Mouse (Mus musculus) kidney, embryonic 14.5 days (tissue): ENCODE data around the gene Pou5f1. TPM values are rescaled to one million over a fixed set of nuclear protein-coding genes. Genes with fewer than 3 reads are reported as not detected.
A peak's percentile ranks its signal among the peaks of the same experiment; 100 is the strongest.
"Not testable (repeated sequence)": the region's sequence is repeated elsewhere in the genome, so short reads cannot be mapped to it uniquely, and the experiment has no call there.

ENCODE experiments used
- ATAC-seq: fragments of 200-750 bp; cut with Nextera tagmentation; 2 replicates; pipeline ENCODE4 v1.8.0; 2017; ENCODE audit warnings: moderate number of reproducible peaks, mild to moderate bottlenecking, moderate TSS enrichment, moderate library complexity; ENCODE audit not compliant: low FRiP score, low TSS enrichment
- H3K27ac ChIP-seq: fragments of 300-500 bp; sonication (generic); 2 replicates; pipeline ENCODE4 v1.5.1; 2014; ENCODE audit warnings: low read depth, mild to moderate bottlenecking, low read length, moderate library complexity, mixed read lengths
- H3K27me3 ChIP-seq: fragments of 300-500 bp; sonication (generic); 2 replicates; pipeline ENCODE4 v1.6.1; 2014; ENCODE audit warnings: mild to moderate bottlenecking, low read length; ENCODE audit not compliant: control insufficient read depth, insufficient read depth
- H3K36me3 ChIP-seq: fragments of 300-500 bp; sonication (generic); 2 replicates; pipeline ENCODE4 v1.6.1; 2014; ENCODE audit warnings: low read length, mixed read lengths; ENCODE audit not compliant: control insufficient read depth, insufficient read depth
- H3K4me1 ChIP-seq: fragments of 300-500 bp; sonication (generic); 2 replicates; pipeline ENCODE4 v1.6.1; 2014; ENCODE audit warnings: low read length, mixed read lengths; ENCODE audit not compliant: control insufficient read depth, insufficient read depth
- H3K4me2 ChIP-seq: fragments of 300-500 bp; sonication (generic); replicated peaks from 2 replicates; pipeline ENCODE4 v1.6.1; 2014; ENCODE audit warnings: low read depth, mild to moderate bottlenecking, low read length
- H3K4me3 ChIP-seq: fragments of 300-500 bp; sonication (generic); 2 replicates; pipeline ENCODE4 v1.5.1; 2014; ENCODE audit warnings: mild to moderate bottlenecking, low read length
- H3K9ac ChIP-seq: fragments of 300-500 bp; sonication (generic); 2 replicates; pipeline ENCODE4 v1.6.1; 2014; ENCODE audit warnings: low read depth, mild to moderate bottlenecking, low read length, moderate library complexity
- H3K9me3 ChIP-seq: fragments of 300-500 bp; sonication (generic); 2 replicates; pipeline ENCODE4 v1.6.1; 2016; ENCODE audit warnings: low read length; ENCODE audit not compliant: control insufficient read depth
- WGBS: fragments of 180-500 bp; shearing (Covaris S2); extraction: QIAGEN DNeasy Blood & Tissue Kit; methylation state at CpG from one replicate; pipeline ENCODE4 v1.1.7; 2014; 5-methylcytosine and 5-hydroxymethylcytosine counted together
- polyA plus RNA-seq: library from polyadenylated mRNA; unstranded; fragments of >200 nt; fragmentation: Nextera tagmentation; extraction: Ambion mirVana; gene quantifications from 2 replicates; pipeline ENCODE4 v1.2.1, GENCODE M21; 2014

The Pou5f1 gene
- polyA plus RNA-seq = not detected in 2 replicates

DNA sequence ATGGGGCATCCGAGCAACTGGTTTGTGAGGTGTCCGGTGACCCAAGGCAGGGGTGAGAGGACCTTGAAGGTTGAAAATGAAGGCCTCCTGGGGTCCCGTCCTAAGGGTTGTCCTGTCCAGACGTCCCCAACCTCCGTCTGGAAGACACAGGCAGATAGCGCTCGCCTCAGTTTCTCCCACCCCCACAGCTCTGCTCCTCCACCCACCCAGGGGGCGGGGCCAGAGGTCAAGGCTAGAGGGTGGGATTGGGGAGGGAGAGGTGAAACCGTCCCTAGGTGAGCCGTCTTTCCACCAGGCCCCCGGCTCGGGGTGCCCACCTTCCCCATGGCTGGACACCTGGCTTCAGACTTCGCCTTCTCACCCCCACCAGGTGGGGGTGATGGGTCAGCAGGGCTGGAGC, at the start of gene Pou5f1:
Gene Pou5f1 (plus strand): TSS at position 243 of the 400 bp plus-strand sequence.
- Histone ChIP-seq H3K27ac (no peak within 1 kb of the TSS), H3K27me3 (peaks cover 30% of the 10 kb centered on the region), H3K4me2 (no peak within 1 kb of the TSS), H3K4me3 (no peak within 1 kb of the TSS), H3K4me1 (no peaks in the 10 kb centered on the region), H3K9ac (no peak within 1 kb of the TSS), H3K36me3 (no peaks in the 10 kb centered on the region), H3K9me3 (no peaks in the 10 kb centered on the region)
- 47% methylated on average over 13 of the region's 13 CpGs for WGBS
- no peak for ATAC-seq

DNA sequence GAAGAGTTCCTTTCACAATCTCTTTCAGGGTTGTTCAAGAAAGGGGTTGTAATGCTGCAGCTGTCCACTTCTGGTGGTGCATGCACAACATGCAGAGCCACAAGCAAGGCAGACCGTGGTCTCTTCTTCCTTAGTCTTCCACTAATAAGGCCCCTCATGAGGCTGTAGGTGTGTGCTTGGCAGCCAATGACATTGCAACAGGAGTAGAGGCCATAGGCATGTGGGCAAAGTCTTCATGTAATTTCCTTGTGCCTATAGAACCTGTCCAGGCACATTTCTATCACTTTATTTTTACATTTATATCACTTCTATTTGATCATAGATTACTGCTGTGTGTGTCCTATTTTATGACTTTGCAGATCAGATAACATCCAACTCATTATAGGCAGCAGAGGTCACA, 47.6 kb upstream of the Pou5f1 start:
- not testable (repeated sequence) for H3K9me3 ChIP-seq, H3K27me3 ChIP-seq, H3K4me3 ChIP-seq, H3K9ac ChIP-seq, H3K27ac ChIP-seq, ATAC-seq, H3K4me2 ChIP-seq, H3K36me3 ChIP-seq, H3K4me1 ChIP-seq
- WGBS = no CpG with 5 or more reads among the region's 1 CpGs

DNA sequence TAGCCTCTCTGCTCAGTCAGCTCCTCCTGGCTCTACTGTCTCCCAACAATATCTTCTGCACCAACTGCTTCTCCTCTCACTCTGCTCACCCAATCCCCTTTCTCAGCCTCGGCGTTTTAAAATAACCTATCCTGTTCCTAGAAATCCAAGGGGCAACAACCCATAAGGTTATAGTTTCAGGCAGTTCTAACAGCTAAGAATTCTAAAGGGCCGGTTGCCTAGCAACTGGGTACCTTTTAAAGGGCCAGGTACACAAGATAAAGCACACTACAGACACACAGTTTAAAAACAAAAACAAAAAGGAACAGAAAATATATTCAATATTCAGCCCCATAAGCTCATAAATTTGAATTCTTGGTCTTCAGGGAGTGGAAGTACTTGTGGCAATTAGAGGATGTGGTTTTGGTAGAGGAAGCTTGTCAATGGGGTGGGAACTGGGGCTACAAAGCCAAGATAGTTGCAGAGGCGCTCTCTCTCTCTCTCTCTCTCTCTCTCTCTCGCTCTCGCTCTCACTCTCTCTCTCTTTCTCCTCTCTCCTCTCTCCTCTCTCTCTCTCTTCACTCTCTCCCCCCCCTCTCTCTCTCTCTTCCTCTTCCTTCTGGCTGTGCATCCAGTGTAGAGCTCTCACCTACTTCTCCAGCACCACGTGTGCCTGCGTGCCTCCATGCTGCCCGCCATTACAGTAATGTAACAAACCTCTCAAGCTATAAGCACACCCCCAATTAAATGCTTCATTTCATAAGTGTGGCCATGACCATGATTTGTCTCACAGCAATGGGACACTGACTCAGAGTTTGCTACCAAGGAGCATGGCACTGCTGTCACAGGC, 45.1 kb upstream of the Pou5f1 start:
- H3K9me3 ChIP-seq, H3K36me3 ChIP-seq, H3K4me3 ChIP-seq, ATAC-seq, H3K4me2 ChIP-seq, H3K4me1 ChIP-seq, H3K27ac ChIP-seq, H3K9ac ChIP-seq, H3K27me3 ChIP-seq: not testable (repeated sequence)
- WGBS = 58% methylated on average over 3 of the region's 9 CpGs

DNA sequence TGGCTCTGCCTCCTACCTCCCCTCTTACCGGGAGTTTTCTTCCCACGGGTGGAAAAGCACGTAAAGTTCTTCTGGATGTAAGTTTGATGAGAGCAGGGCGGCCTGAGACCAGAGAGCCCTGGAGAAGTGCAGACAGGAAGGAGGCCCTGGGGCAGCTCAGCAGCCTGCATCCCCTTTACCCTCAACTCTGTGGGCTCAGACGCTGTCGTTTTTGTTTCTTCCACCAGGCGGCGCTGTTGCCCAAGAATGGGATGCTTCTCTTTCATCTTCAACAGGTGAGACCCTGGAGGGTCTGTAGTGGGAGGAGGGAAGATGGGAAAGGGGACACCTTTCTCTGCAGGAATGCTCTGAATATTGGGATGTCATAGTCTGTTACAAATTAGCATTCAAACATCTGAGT, 40.2 kb upstream of the Pou5f1 start:
- H3K4me1 ChIP-seq, H3K27ac ChIP-seq, H3K9ac ChIP-seq, H3K4me3 ChIP-seq, H3K4me2 ChIP-seq, H3K36me3 ChIP-seq, ATAC-seq, H3K9me3 ChIP-seq: not testable (repeated sequence)
- H3K27me3 ChIP-seq = peaks cover 23% of the 10 kb centered on the region
- 6% methylated on average over 8 of the region's 8 CpGs for WGBS

DNA sequence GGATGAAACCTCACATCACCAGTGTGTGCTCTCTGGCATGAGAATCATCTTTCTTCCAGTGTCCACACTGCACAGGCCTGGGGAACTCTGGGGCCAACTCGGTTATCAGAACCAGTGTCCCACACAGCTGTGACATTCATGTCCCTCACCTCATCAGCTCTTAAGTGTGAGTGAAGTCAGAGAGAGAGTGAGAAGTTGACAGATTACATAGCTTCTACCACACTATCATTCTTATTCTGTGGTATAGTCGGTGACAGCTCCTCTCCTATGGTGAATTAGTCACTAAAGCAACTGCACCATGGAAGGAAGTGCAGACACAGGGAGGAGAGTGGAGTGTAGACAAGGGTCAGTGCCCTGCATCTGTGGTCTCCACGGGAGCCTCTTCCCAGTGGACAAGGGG, 36.9 kb upstream of the Pou5f1 start:
- not testable (repeated sequence) for H3K4me2 ChIP-seq, H3K36me3 ChIP-seq, H3K9me3 ChIP-seq, H3K27ac ChIP-seq, H3K4me1 ChIP-seq, ATAC-seq, H3K4me3 ChIP-seq, H3K9ac ChIP-seq
- peaks cover 25% of the 10 kb centered on the region for H3K27me3 ChIP-seq
- 61% methylated on average over 3 of the region's 3 CpGs for WGBS

DNA sequence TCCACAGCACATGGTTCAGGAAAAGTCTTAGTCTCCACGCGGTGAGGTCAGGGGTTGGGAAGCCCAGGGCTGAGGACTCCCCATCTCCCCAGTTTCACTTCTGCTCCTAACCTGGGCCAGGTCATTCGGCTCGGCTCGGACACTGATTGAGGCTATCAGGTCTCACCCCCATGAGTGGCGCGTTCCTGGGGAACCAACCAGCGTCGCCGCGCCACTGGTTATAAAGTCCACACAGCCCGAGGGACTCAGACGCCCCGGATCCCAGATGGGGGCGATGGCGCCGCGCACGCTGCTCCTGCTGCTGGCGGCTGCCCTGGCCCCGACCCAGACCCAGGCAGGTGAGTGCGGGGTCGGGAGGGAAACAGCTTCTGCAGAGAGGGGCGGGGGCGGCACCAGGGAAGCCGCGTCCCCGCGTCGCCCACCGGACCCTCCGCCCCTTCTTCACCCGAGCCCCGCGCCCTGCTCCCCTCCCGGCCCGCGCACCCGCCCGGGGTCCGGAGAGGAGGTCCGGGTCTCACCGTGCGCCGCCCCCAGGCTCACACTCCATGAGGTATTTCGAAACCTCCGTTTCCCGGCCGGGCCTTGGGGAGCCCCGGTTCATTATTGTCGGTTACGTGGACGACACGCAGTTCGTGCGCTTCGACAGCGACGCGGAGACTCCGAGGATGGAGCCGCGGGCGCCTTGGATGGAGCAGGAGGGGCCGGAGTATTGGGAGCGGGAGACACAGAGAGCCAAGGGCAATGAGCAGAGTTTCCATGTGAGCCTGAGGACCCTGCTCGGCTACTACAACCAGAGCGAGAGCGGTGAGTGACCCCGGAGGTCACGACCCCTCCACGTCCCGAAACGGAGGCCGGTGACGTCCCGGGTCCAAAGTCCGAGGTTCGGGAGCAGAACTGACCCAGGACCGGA, 35.7 kb upstream of the Pou5f1 start, which contains the start of gene H2-Q10:
Gene H2-Q10 (plus strand): TSS at position 248 of the 910 bp plus-strand sequence.
- H3K27me3 ChIP-seq = peaks cover 25% of the 10 kb centered on the region
- peak within 1 kb of the TSS; percentile 40 for H3K4me3 ChIP-seq
- H3K4me2 ChIP-seq = peak within 1 kb of the TSS; percentile 84
- 0 out of 2 replicates have a peak, but pooled peaks cover 4% of the 10 kb centered on the region for H3K4me1 ChIP-seq
- peak; percentile 71 for ATAC-seq
- H3K36me3 ChIP-seq = no peaks in the 10 kb centered on the region
- H3K27ac ChIP-seq = no peak within 1 kb of the TSS
- H3K9ac ChIP-seq = peak within 1 kb of the TSS; percentile 37; the same call in 1 of the 2 replicates
- no peaks in the 10 kb centered on the region for H3K9me3 ChIP-seq
- WGBS = 1% methylated on average over 76 of the region's 80 CpGs

DNA sequence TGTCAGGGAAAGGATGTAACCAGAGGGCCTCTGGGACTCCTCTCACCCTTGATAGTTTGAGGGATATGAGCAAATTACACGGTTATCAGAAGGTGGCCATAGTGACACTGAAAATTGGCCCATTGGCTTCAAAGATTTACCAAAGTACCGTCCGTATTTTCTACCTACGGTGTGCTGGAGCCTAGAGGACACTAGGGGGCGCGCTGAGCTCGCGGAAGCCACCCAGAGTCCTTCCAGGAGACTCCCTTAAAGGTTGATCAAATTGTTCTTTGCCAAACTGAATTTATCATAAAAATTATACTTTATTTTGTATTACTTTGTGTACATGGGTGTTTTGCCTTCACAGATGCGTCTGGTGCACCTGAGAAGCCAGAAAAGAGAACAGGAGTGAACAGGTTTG, 21.8 kb upstream of the Pou5f1 start:
- no peak overlapping the region for H3K4me3 ChIP-seq
- no peak overlapping the region for H3K27ac ChIP-seq
- 2% methylated on average over 9 of the region's 9 CpGs for WGBS
- no peaks in the 10 kb centered on the region for H3K27me3 ChIP-seq
- peak; percentile 12; the same call in 1 of the 2 replicates for ATAC-seq
- no peaks in the 10 kb centered on the region for H3K36me3 ChIP-seq
- H3K9ac ChIP-seq = no peak overlapping the region
- no peak overlapping the region for H3K4me2 ChIP-seq
- H3K4me1 ChIP-seq = no peaks in the 10 kb centered on the region
- no peaks in the 10 kb centered on the region for H3K9me3 ChIP-seq

DNA sequence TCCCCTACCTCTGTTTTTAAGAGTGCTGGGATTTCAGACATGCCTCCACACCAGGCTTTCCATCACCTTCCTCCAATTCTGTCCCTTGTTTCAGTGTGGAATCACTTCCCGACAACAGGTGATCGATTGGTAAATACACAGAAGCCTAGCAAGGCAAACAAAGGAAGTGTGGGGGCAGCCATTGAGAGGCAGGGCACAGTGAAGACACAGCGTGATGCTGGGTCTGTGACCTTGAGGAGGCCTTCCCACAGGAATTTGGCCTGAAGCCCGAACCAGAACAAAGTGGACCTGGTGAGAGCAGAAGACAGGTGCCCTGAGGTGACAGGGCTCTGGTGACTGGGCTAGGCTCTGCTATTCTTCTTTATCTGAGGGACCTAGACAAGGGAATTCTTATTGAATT, 20.1 kb upstream of the Pou5f1 start:
- Histone ChIP-seq H3K4me1 (no peaks in the 10 kb centered on the region), H3K4me3 (no peak overlapping the region), H3K9ac (no peak overlapping the region), H3K27me3 (no peaks in the 10 kb centered on the region), H3K9me3 (no peaks in the 10 kb centered on the region), H3K4me2 (no peak overlapping the region), H3K36me3 (no peaks in the 10 kb centered on the region), H3K27ac (no peak overlapping the region)
- 43% methylated on average over 4 of the region's 4 CpGs for WGBS
- no peak for ATAC-seq

DNA sequence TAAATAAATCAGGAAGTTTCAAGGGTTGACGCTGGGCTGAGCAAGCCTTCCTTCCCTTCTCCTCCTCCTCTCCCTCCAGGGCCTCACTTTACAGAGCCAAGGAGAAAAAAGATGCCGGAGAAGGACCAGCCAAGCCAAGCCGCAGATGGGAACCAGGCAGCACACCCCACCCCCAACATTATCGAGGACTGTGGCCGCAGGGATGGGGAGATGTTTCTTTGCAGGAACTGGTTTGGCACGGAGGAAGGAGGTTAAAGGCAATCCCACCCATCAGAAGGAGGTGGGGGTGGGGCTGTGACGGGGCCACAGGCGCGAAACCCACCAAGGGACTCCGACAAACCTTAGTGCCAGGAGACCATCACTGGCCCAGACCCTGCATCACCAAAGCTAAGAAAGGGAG, 19.1 kb upstream of the Pou5f1 start:
- Histone ChIP-seq H3K27ac (no peak overlapping the region), H3K4me2 (no peak overlapping the region), H3K9me3 (no peaks in the 10 kb centered on the region), H3K27me3 (no peaks in the 10 kb centered on the region), H3K36me3 (no peaks in the 10 kb centered on the region), H3K4me1 (no peaks in the 10 kb centered on the region), H3K9ac (no peak overlapping the region), H3K4me3 (no peak overlapping the region)
- no peak for ATAC-seq
- WGBS = 54% methylated on average over 10 of the region's 10 CpGs
